Mouse (Mus musculus): ENCODE measurements around the gene Dmrt1. TPM values are rescaled to one million over a fixed set of nuclear protein-coding genes. Genes with fewer than 3 reads are reported as not detected.
A peak's percentile ranks its signal among the peaks of the same experiment; 100 is the strongest.

Gene Dmrt1
- polyA plus RNA-seq, 2 experiments: 0.05 TPM; not detected in 1

DNA sequence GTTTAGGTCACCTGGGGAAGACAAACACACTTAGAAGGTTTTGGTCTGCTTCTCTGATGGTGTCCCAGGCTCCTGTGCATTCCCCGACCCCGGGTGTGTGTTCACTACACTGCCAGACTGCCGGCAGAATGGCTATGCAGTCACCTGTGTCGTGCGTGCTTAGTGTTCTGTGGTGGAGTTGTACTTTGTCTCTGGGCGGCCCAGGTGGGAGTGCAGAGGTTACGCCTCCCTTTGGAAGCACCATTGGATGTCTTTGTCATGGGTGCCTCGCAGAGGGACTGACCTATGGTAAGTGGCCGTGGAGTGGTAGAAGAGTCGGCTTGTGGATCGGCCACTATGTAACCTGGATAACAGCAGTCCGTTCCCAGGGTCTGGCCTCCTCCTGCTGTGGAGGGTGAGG is 59.0 kb downstream of the Dmrt1 start:
- no peak for DNase-seq (ENCODE audit: low spot score)
- H3K27me3 ChIP-seq (ENCODE audit: control insufficient read depth, insufficient read depth, low read length): peaks cover 6% of the 10 kb centered on the region; the same call in 1 of the 2 replicates
- H3K27ac ChIP-seq (replicated peaks; ENCODE audit: low read depth, low read length): no peak overlapping the region
- H3K36me3 ChIP-seq (ENCODE audit: control insufficient read depth, insufficient read depth, low read length): no peaks in the 10 kb centered on the region
- no peak overlapping the region for H3K4me2 ChIP-seq (replicated peaks; ENCODE audit: low read depth, low read length, severe bottlenecking)
- no peaks in the 10 kb centered on the region for H3K4me1 ChIP-seq (ENCODE audit: control insufficient read depth, insufficient read depth, low read length)
- no peak overlapping the region for H3K4me3 ChIP-seq (replicated peaks; ENCODE audit: low read length)
- no peaks in the 10 kb centered on the region for H3K9me3 ChIP-seq (ENCODE audit: control insufficient read depth, low read length)
- H3K9ac ChIP-seq (ENCODE audit: low read depth, low read length, severe bottlenecking): no peak overlapping the region
- WGBS: 70% methylated on average over 12 of the region's 12 CpGs
- TF ChIP-seq POLR2A (IDR thresholded peaks at IDR 0.05; ENCODE audit: borderline replicate concordance, extremely low read depth, insufficient read depth, insufficient read length): no peak
- no peak for ATAC-seq (ENCODE audit: low FRiP score, low read depth)

DNA sequence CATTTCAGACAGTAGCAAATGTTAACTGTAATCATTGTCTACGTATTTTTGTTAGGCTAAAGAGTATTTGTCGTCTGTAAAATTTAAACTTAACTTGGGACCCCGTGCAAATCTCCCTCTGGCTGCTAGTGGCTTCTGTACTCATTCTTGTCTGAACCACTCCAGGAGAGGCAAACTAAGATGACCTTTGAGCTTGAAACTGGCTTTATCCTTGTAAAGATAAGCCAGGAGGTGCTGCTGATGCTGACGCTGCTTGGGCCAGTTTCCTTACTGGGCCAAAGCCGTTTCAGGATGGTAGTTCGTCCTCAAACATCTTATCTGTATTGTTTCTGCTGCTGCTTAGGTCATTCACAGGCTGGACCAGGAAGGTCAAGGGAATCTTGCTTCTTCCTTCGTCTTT is 64.4 kb downstream of the Dmrt1 start:
- Histone ChIP-seq H3K27me3 (ENCODE audit: control insufficient read depth, insufficient read depth, low read length) (peaks cover 20% of the 10 kb centered on the region; the same call in 1 of the 2 replicates), H3K36me3 (ENCODE audit: control insufficient read depth, insufficient read depth, low read length) (no peaks in the 10 kb centered on the region), H3K9ac (ENCODE audit: low read depth, low read length, severe bottlenecking) (no peak overlapping the region), H3K4me2 (replicated peaks; ENCODE audit: low read depth, low read length, severe bottlenecking) (no peak overlapping the region), H3K27ac (replicated peaks; ENCODE audit: low read depth, low read length) (no peak overlapping the region), H3K9me3 (ENCODE audit: control insufficient read depth, low read length) (no peaks in the 10 kb centered on the region), H3K4me3 (replicated peaks; ENCODE audit: low read length) (no peak overlapping the region), H3K4me1 (ENCODE audit: control insufficient read depth, insufficient read depth, low read length) (no peaks in the 10 kb centered on the region)
- WGBS: 84% methylated on average over 7 of the region's 7 CpGs
- no peak for TF ChIP-seq POLR2A (IDR thresholded peaks at IDR 0.05; ENCODE audit: borderline replicate concordance, extremely low read depth, insufficient read depth, insufficient read length)
- DNase-seq (ENCODE audit: low spot score) (no peak), ATAC-seq (ENCODE audit: low FRiP score, low read depth) (no peak)

DNA sequence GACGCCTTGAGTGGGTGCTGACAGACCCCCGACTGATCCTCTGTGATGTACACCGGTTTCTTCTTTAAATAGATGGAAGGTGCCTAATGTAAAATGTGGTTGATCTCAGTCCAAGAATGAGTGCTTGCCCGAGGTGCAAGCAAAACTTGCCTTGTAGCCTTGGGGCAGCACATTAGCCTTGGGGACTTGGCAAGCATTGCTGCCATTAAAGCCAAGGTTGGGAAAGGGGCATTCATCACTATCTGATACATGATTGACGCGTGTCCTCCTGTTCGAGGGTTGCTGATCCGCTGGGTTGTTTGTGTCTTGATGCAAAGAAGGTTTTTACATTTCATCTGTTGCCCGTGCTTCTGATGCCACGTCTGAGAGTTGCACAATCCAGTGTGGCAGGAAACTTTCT is 69.0 kb downstream of the Dmrt1 start:
- Histone ChIP-seq H3K27me3 (ENCODE audit: control insufficient read depth, insufficient read depth, low read length) (peaks cover 29% of the 10 kb centered on the region; the same call in 1 of the 2 replicates), H3K27ac (replicated peaks; ENCODE audit: low read depth, low read length) (no peak overlapping the region), H3K36me3 (ENCODE audit: control insufficient read depth, insufficient read depth, low read length) (no peaks in the 10 kb centered on the region), H3K4me3 (replicated peaks; ENCODE audit: low read length) (no peak overlapping the region), H3K4me1 (ENCODE audit: control insufficient read depth, insufficient read depth, low read length) (peaks cover 5% of the 10 kb centered on the region; the same call in 1 of the 2 replicates), H3K9me3 (ENCODE audit: control insufficient read depth, low read length) (no peaks in the 10 kb centered on the region), H3K9ac (ENCODE audit: low read depth, low read length, severe bottlenecking) (no peak overlapping the region), H3K4me2 (replicated peaks; ENCODE audit: low read depth, low read length, severe bottlenecking) (no peak overlapping the region)
- no peak for ATAC-seq (ENCODE audit: low FRiP score, low read depth)
- TF ChIP-seq POLR2A (IDR thresholded peaks at IDR 0.05; ENCODE audit: borderline replicate concordance, extremely low read depth, insufficient read depth, insufficient read length): no peak
- no peak for DNase-seq (ENCODE audit: low spot score)
- 41% methylated on average over 10 of the region's 10 CpGs for WGBS

DNA sequence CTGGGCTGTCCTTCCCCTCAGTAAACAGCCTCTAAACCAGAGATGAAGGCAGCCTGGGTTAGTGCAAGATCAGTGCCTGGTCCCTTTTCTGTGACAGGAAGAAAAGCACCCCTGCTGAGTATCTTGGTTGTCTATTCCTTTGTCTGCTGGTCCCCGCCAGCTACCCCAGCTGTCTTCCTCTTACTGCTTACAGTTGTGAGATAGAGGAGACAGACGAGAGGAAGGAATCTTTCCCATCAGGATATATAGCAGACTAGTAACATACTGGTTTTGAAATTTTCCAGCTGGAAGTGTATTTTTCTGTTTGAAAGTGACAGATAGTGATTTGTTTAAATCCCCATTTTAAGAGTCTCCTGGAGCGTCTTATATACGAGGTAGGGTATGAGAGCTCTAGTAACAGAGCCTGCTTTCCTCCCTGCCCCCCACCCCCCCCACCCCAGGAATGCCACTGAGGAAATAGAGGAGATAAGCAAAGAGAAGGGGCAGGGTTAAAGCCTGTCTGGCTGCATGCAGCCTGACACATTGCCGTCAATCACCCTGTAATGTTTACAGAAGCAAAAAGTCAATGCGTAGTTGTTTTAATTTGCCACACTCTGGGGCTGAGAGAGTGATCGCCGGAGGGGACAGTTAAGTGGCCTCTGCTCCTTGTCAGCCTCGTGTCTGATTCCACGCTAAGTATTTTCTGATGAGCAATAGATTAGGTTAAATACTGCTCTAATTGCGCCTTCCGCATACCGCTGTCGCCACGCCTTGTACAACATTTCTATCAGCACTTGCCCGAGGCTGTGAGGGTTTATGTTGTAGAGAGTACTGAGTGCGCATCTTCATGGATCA is 69.8 kb downstream of the Dmrt1 start:
- Histone ChIP-seq H3K36me3 (ENCODE audit: control insufficient read depth, insufficient read depth, low read length) (no peaks in the 10 kb centered on the region), H3K27ac (replicated peaks; ENCODE audit: low read depth, low read length) (no peak overlapping the region), H3K9ac (ENCODE audit: low read depth, low read length, severe bottlenecking) (no peak overlapping the region), H3K4me2 (replicated peaks; ENCODE audit: low read depth, low read length, severe bottlenecking) (peak overlapping the region; percentile 16; the same call in 1 of the 2 replicates), H3K27me3 (ENCODE audit: control insufficient read depth, insufficient read depth, low read length) (peaks cover 29% of the 10 kb centered on the region; the same call in 1 of the 2 replicates), H3K9me3 (ENCODE audit: control insufficient read depth, low read length) (no peaks in the 10 kb centered on the region), H3K4me1 (ENCODE audit: control insufficient read depth, insufficient read depth, low read length) (peaks cover 5% of the 10 kb centered on the region; the same call in 1 of the 2 replicates), H3K4me3 (replicated peaks; ENCODE audit: low read length) (no peak overlapping the region)
- ATAC-seq (ENCODE audit: low FRiP score, low read depth) (no peak), DNase-seq (ENCODE audit: low spot score) (no peak)
- WGBS: 6% methylated on average over 17 of the region's 17 CpGs
- no peak for TF ChIP-seq POLR2A (IDR thresholded peaks at IDR 0.05; ENCODE audit: borderline replicate concordance, extremely low read depth, insufficient read depth, insufficient read length)

DNA sequence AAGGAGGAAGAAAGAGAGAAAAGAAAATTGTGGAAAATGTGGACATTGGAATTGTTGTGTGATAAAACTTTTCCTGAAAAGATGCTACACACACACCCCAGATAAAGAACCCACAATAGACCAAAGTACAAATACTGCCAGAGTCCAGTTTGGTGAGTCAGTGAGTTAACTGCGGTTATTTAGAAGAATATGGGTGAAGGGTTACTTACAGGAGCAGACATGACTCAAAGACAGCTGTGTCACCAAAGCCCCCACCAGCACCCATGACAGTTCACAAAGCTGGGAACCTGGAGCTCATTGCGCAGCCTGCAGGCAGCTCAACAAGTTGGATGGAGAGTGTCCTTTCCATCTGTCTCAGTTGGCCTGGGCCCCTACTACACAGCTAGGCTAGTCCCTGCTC is 72.9 kb downstream of the Dmrt1 start:
- Histone ChIP-seq H3K27me3 (ENCODE audit: control insufficient read depth, insufficient read depth, low read length) (peaks cover 25% of the 10 kb centered on the region; the same call in 1 of the 2 replicates), H3K4me1 (ENCODE audit: control insufficient read depth, insufficient read depth, low read length) (peaks cover 5% of the 10 kb centered on the region; the same call in 1 of the 2 replicates), H3K27ac (replicated peaks; ENCODE audit: low read depth, low read length) (no peak overlapping the region), H3K9ac (ENCODE audit: low read depth, low read length, severe bottlenecking) (no peak overlapping the region), H3K36me3 (ENCODE audit: control insufficient read depth, insufficient read depth, low read length) (no peaks in the 10 kb centered on the region), H3K9me3 (ENCODE audit: control insufficient read depth, low read length) (no peaks in the 10 kb centered on the region), H3K4me2 (replicated peaks; ENCODE audit: low read depth, low read length, severe bottlenecking) (no peak overlapping the region), H3K4me3 (replicated peaks; ENCODE audit: low read length) (no peak overlapping the region)
- no peak for TF ChIP-seq POLR2A (IDR thresholded peaks at IDR 0.05; ENCODE audit: borderline replicate concordance, extremely low read depth, insufficient read depth, insufficient read length)
- DNase-seq (ENCODE audit: low spot score) (no peak), ATAC-seq (ENCODE audit: low FRiP score, low read depth) (no peak)
- WGBS: 100% methylated on average over 2 of the region's 2 CpGs
